ENCODE assay signal across 14 mouse cellular contexts in genomic region chr2:32724832-32725790, GRCm38 (mm10). TPM values are rescaled to one million over a fixed set of nuclear protein-coding genes. Genes with fewer than 3 reads are reported as not detected.
DNase-seq lines count a peak whose midpoint lies in the region; ATAC-seq and TF ChIP-seq lines count a peak whose summit lies in the region.
"Had no signal": no experiment of that assay in that cellular context is flagged by ENCODE, and none has a peak within 500 bp of the region (broad histone marks: within the 10 kb centered on the region; RNA-seq: fewer than 3 reads in every experiment).

No protein-coding gene starts in this region.

- no peaks in the 10 kb centered on the region for H3K36me3 ChIP-seq in intestine, embryonic 16.5 days (ENCODE audit: control insufficient read depth, insufficient read depth, low read length)
- H3K36me3 ChIP-seq in intestine, postnatal 0 days (ENCODE audit: control insufficient read depth, insufficient read depth) = no peaks in the 10 kb centered on the region
- H3K36me3 ChIP-seq in small intestine, adult 2 months (ENCODE audit: control insufficient read depth, insufficient read depth, low read length) = no peaks in the 10 kb centered on the region
- H3K36me3 ChIP-seq: heart, embryonic 10.5 days; hindbrain, embryonic 15.5 days; limb, embryonic 13.5 days; neural tube, embryonic 15.5 days had no signal

- TF ChIP-seq CTCF in intestine, postnatal 0 days (IDR thresholded peaks at IDR 0.05; ENCODE audit: low read depth) = no peak
- no peak for TF ChIP-seq CTCF in small intestine, adult 2 months (IDR thresholded peaks at IDR 0.05; ENCODE audit: extremely low read depth, insufficient read length, insufficient replicate concordance, low read depth, low read length)

- H3K27ac ChIP-seq in intestine, embryonic 16.5 days (ENCODE audit: low read length) = no peak overlapping the region; the same call in 1 of the 2 replicates
- no peak overlapping the region for H3K27ac ChIP-seq in intestine, postnatal 0 days (ENCODE audit: low read depth, low read length)
- H3K27ac ChIP-seq in small intestine, adult 2 months (ENCODE audit: insufficient read depth, low read depth, low read length) = peak overlapping the region; percentile 48
- H3K27ac ChIP-seq: heart, embryonic 10.5 days; hindbrain, embryonic 15.5 days; limb, embryonic 13.5 days; neural tube, embryonic 15.5 days had no signal

- DNase-seq in adrenal gland, postnatal 36 days = peak; percentile 65 to 68
- no peak for DNase-seq in neural tube, embryonic 10.5 days (ENCODE audit: extremely low spot score, low spot score)
- no peak for DNase-seq in left cerebral cortex, adult 11 months (ENCODE audit: low spot score)
- DNase-seq: embryo, embryonic 11 days; lung, postnatal 14 days; midbrain, embryonic 14.5 days had no signal

- H3K4me1 ChIP-seq in intestine, embryonic 16.5 days (ENCODE audit: control insufficient read depth, insufficient read depth, low read length) = peaks cover 30% of the 10 kb centered on the region
- 0 out of 2 replicates have a peak, but pooled peaks cover 3% of the 10 kb centered on the region for H3K4me1 ChIP-seq in intestine, postnatal 0 days (replicated peaks; ENCODE audit: control insufficient read depth, insufficient read depth, low read length)
- H3K4me1 ChIP-seq in small intestine, adult 2 months (ENCODE audit: control insufficient read depth, insufficient read depth, insufficient read length, low read length) = peaks cover 4% of the 10 kb centered on the region

- no peaks in the 10 kb centered on the region for H3K27me3 ChIP-seq in intestine, embryonic 16.5 days (replicated peaks; ENCODE audit: control insufficient read depth, insufficient read depth, low read length)
- no peaks in the 10 kb centered on the region for H3K27me3 ChIP-seq in intestine, postnatal 0 days (replicated peaks; ENCODE audit: control insufficient read depth, insufficient read depth, low read length)
- H3K27me3 ChIP-seq in small intestine, adult 2 months (ENCODE audit: control insufficient read depth, insufficient read depth, low read length) = no peaks in the 10 kb centered on the region
- H3K27me3 ChIP-seq: hindbrain, embryonic 15.5 days; limb, embryonic 13.5 days; neural tube, embryonic 15.5 days had no signal

- WGBS in intestine, embryonic 16.5 days = 69% methylated on average over 16 of the region's 16 CpGs
- WGBS in intestine, postnatal 0 days = 67% methylated on average over 16 of the region's 16 CpGs
- 62% methylated on average over 16 of the region's 16 CpGs for whole genome bisulfite sequencing in small intestine, adult 2 months

- H3K4me2 ChIP-seq in intestine, embryonic 16.5 days (ENCODE audit: low read depth, low read length) = no peak overlapping the region
- no peak overlapping the region for H3K4me2 ChIP-seq in intestine, postnatal 0 days (replicated peaks; ENCODE audit: low read depth)
- H3K4me2 ChIP-seq: hindbrain, embryonic 15.5 days; limb, embryonic 13.5 days; neural tube, embryonic 15.5 days had no signal

- ATAC-seq in intestine, embryonic 16.5 days = no peak
- ATAC-seq in intestine, postnatal 0 days = no peak
- peak; percentile 57 for ATAC-seq in CD4-positive, CD25-positive, alpha-beta regulatory T cell, adult 4 months

- H3K9ac ChIP-seq in intestine, embryonic 16.5 days (ENCODE audit: low read depth, low read length) = peak overlapping the region; percentile 8; the same call in 1 of the 2 replicates
- H3K9ac ChIP-seq in intestine, postnatal 0 days (ENCODE audit: low read depth, low read length) = no peak overlapping the region
- H3K9ac ChIP-seq: hindbrain, embryonic 15.5 days; limb, embryonic 13.5 days; neural tube, embryonic 15.5 days had no signal

- H3K4me3 ChIP-seq in intestine, embryonic 16.5 days (ENCODE audit: low read length) = no peak overlapping the region
- no peak overlapping the region for H3K4me3 ChIP-seq in intestine, postnatal 0 days (ENCODE audit: low read depth, low read length)
- no peak overlapping the region for H3K4me3 ChIP-seq in small intestine, adult 2 months (ENCODE audit: low read depth, low read length)
- H3K4me3 ChIP-seq: heart, embryonic 10.5 days; hindbrain, embryonic 15.5 days; limb, embryonic 13.5 days; neural tube, embryonic 15.5 days had no signal

- TF ChIP-seq POLR2A in small intestine, adult 2 months (IDR thresholded peaks at IDR 0.05; ENCODE audit: low read depth, low read length) = no peak

- H3K9me3 ChIP-seq in intestine, embryonic 16.5 days (ENCODE audit: control insufficient read depth, low read length) = no peaks in the 10 kb centered on the region
- no peaks in the 10 kb centered on the region for H3K9me3 ChIP-seq in intestine, postnatal 0 days (ENCODE audit: control insufficient read depth)
- H3K9me3 ChIP-seq: heart, embryonic 10.5 days; hindbrain, embryonic 15.5 days; limb, embryonic 13.5 days; neural tube, embryonic 15.5 days had no signal

RNA-seq across cellular contexts. Expression of gene Sh2d3c, which starts 4.3 kb away (rescaled TPM):
- polyA plus RNA-seq in intestine, embryonic 16.5 days (2015; fragmentation: Nextera tagmentation; extraction: Ambion mirVana) = 26.1 and 26.5 TPM in 2 replicates
- 11.2 and 11.7 TPM in 2 replicates for polyA plus RNA-seq in intestine, postnatal 0 days (2015; fragmentation: Nextera tagmentation; extraction: Ambion mirVana)
- 10 to 100 TPM; 54.0 to 90.6 TPM for polyA plus RNA-seq in CD4-positive, CD25-positive, alpha-beta regulatory T cell, adult 4 months (2017; shearing (Covaris generic))
- 10 to 100 TPM; 13.0 to 18.9 TPM for total RNA-seq in adrenal gland, postnatal 36 days (2021)
- 10.9 and 25.3 TPM in 2 replicates for polyA plus RNA-seq in small intestine, adult 2 months (2012; rRNA removed)

RNA-seq across cellular contexts. Expression of gene Cdk9, which starts 12.2 kb away (rescaled TPM):
- 83.4 and 86.0 TPM in 2 replicates for polyA plus RNA-seq in intestine, embryonic 16.5 days (2015; fragmentation: Nextera tagmentation; extraction: Ambion mirVana)
- polyA plus RNA-seq in intestine, postnatal 0 days (2015; fragmentation: Nextera tagmentation; extraction: Ambion mirVana) = 54.0 and 62.2 TPM in 2 replicates
- 10 to 100 TPM; 16.3 to 22.9 TPM for polyA plus RNA-seq in CD4-positive, CD25-positive, alpha-beta regulatory T cell, adult 4 months (2017; shearing (Covaris generic))
- total RNA-seq in adrenal gland, postnatal 36 days (2021) = 10 to 100 TPM; 74.7 to 76.3 TPM
- polyA plus RNA-seq in small intestine, adult 2 months (2012; rRNA removed) = 41.9 and 89.9 TPM in 2 replicates

RNA-seq across cellular contexts. Expression of gene 6330409D20Rik, which starts 15.7 kb away (rescaled TPM):
- 0.26 TPM in 1 of 2 replicates, not detected in the other for polyA plus RNA-seq in intestine, embryonic 16.5 days (2015; fragmentation: Nextera tagmentation; extraction: Ambion mirVana)
- 0.18 TPM in 2 replicates for polyA plus RNA-seq in intestine, postnatal 0 days (2015; fragmentation: Nextera tagmentation; extraction: Ambion mirVana)
- under 1 TPM in 1 of 2 experiments, not detected in 1; 0.58 TPM for polyA plus RNA-seq in CD4-positive, CD25-positive, alpha-beta regulatory T cell, adult 4 months (2017; shearing (Covaris generic))
- total RNA-seq in adrenal gland, postnatal 36 days (2021) = not detected
- not detected in 2 replicates for polyA plus RNA-seq in small intestine, adult 2 months (2012; rRNA removed)

RNA-seq across cellular contexts. Expression of gene Fpgs, which starts 21.2 kb away (rescaled TPM):
- 29.8 and 32.0 TPM in 2 replicates for polyA plus RNA-seq in intestine, embryonic 16.5 days (2015; fragmentation: Nextera tagmentation; extraction: Ambion mirVana)
- polyA plus RNA-seq in intestine, postnatal 0 days (2015; fragmentation: Nextera tagmentation; extraction: Ambion mirVana) = 12.4 and 15.2 TPM in 2 replicates
- 10 to 100 TPM in 1 of 2 experiments, 1 to 10 TPM in 1; 9.4 to 12.5 TPM for polyA plus RNA-seq in CD4-positive, CD25-positive, alpha-beta regulatory T cell, adult 4 months (2017; shearing (Covaris generic))
- 10 to 100 TPM; 12.8 to 14.9 TPM for total RNA-seq in adrenal gland, postnatal 36 days (2021)
- 25.6 and 26.0 TPM in 2 replicates for polyA plus RNA-seq in small intestine, adult 2 months (2012; rRNA removed)

RNA-seq across cellular contexts. Expression of gene Tor2a, which starts 31.9 kb away (rescaled TPM):
- 73.1 and 74.0 TPM in 2 replicates for polyA plus RNA-seq in intestine, embryonic 16.5 days (2015; fragmentation: Nextera tagmentation; extraction: Ambion mirVana)
- 59.2 and 60.4 TPM in 2 replicates for polyA plus RNA-seq in intestine, postnatal 0 days (2015; fragmentation: Nextera tagmentation; extraction: Ambion mirVana)
- 10 to 100 TPM; 64.5 to 84.5 TPM for polyA plus RNA-seq in CD4-positive, CD25-positive, alpha-beta regulatory T cell, adult 4 months (2017; shearing (Covaris generic))
- 10 to 100 TPM; 26.7 to 32.5 TPM for total RNA-seq in adrenal gland, postnatal 36 days (2021)
- polyA plus RNA-seq in small intestine, adult 2 months (2012; rRNA removed) = 86.2 and 133 TPM in 2 replicates

Comparison
In these comparisons a context has a peak if more than half of its experiments do, and no peak if none do; other contexts are left out.
1. DNase-seq: peak in adrenal gland, postnatal 36 days (2 of 2); none in neural tube, embryonic 10.5 days (single experiment) and left cerebral cortex, adult 11 months (single experiment).